ENCODE assay signal across 9 mouse cellular contexts in the genomic region with DNA sequence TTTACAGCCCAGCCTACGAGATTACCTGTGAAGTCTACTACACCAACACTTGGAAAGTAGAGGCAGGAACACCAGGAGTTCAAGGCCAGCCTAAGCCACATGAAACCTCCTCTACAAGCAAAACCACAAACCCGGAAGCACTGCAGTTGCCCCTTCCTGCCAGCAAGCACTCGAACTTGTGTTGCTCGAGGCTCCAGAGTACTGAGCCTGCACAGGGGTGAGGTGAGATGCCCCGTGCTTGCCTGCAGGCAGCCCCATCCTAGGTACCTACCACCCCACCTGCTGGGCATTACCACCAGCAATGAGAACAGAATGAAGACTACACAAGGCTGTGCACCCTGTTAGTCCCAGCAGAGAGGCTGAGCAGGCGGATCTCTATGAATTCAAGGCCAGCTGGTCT. TPM values are rescaled to one million over a fixed set of nuclear protein-coding genes. Genes with fewer than 3 reads are reported as not detected.
DNase-seq lines count a peak whose midpoint lies in the region; ATAC-seq and TF ChIP-seq lines count a peak whose summit lies in the region.
"Had no signal": no experiment of that assay in that cellular context is flagged by ENCODE, and none has a peak within 500 bp of the region (broad histone marks: within the 10 kb centered on the region; RNA-seq: fewer than 3 reads in every experiment).

No protein-coding gene starts in this region.

- TF ChIP-seq RAD21 in MEL (IDR thresholded peaks at IDR 0.05; ENCODE audit: low read depth, low read length): no peak

- peaks cover 55% of the 10 kb centered on the region for H3K36me3 ChIP-seq in intestine, embryonic 14.5 days (ENCODE audit: control insufficient read depth, insufficient read depth, low read length)
- peaks cover 30% of the 10 kb centered on the region for H3K36me3 ChIP-seq in intestine, embryonic 16.5 days (ENCODE audit: control insufficient read depth, insufficient read depth, low read length)
- peaks cover 8 to 26% of the 10 kb centered on the region in 2 experiments for H3K36me3 ChIP-seq in MEL (ENCODE audit: control insufficient read depth in 1 of 2, insufficient read depth in 2 of 2, low read length in 2 of 2)
- peaks cover 49% of the 10 kb centered on the region for H3K36me3 ChIP-seq in hindbrain, embryonic 15.5 days

- 0 out of 2 replicates have a peak overlapping the region, but pooled peaks have one; percentile 5 for H3K9ac ChIP-seq in intestine, embryonic 14.5 days (ENCODE audit: low read length)
- H3K9ac ChIP-seq in intestine, embryonic 16.5 days (ENCODE audit: low read depth, low read length): no peak overlapping the region
- peak overlapping the region; percentile 22 for H3K9ac ChIP-seq in MEL (ENCODE audit: control insufficient read depth, low read depth, low read length, poor library complexity, severe bottlenecking)
- no peak overlapping the region for H3K9ac ChIP-seq in hindbrain, embryonic 15.5 days

- peaks cover 14% of the 10 kb centered on the region for H3K4me1 ChIP-seq in intestine, embryonic 14.5 days (replicated peaks; ENCODE audit: control insufficient read depth, insufficient read depth, low read length)
- H3K4me1 ChIP-seq in intestine, embryonic 16.5 days (ENCODE audit: control insufficient read depth, insufficient read depth, low read length): peaks cover 14% of the 10 kb centered on the region
- H3K4me1 ChIP-seq in MEL (ENCODE audit: control insufficient read depth in 1 of 2, insufficient read depth in 2 of 2, low read length in 2 of 2): peaks cover 2 to 11% of the 10 kb centered on the region in 2 experiments
- H3K4me1 ChIP-seq in hindbrain, embryonic 15.5 days (replicated peaks): peaks cover 27% of the 10 kb centered on the region
- no peaks in the 10 kb centered on the region; the same call in 1 of the 2 replicates for H3K4me1 ChIP-seq in lung, adult 2 months (ENCODE audit: control insufficient read depth, insufficient read depth, low read length)

- no peak for TF ChIP-seq POLR2A in MEL (IDR thresholded peaks at IDR 0.05; ENCODE audit: control insufficient read depth in 1 of 2, insufficient read depth in 1 of 2, low read depth in 1 of 2, low read length in 2 of 2, poor library complexity in 1 of 2)
- no peak for TF ChIP-seq POLR2A in lung, adult 2 months (IDR thresholded peaks at IDR 0.05; ENCODE audit: borderline replicate concordance, extremely low read depth, low read depth, low read length)

- peaks cover 30% of the 10 kb centered on the region for H3K79me2 ChIP-seq in MEL (ENCODE audit: control insufficient read depth, insufficient read depth, low read length, poor library complexity)

- 84% methylated on average over 6 of the region's 6 CpGs for WGBS in intestine, embryonic 14.5 days
- 80% methylated on average over 6 of the region's 6 CpGs for WGBS in intestine, embryonic 16.5 days
- 86% methylated on average over 6 of the region's 6 CpGs for WGBS in hindbrain, embryonic 15.5 days
- 70% methylated on average over 6 of the region's 6 CpGs for WGBS in lung, adult 2 months

- H3K27me3 ChIP-seq in intestine, embryonic 14.5 days (replicated peaks; ENCODE audit: control insufficient read depth, insufficient read depth, low read length): no peaks in the 10 kb centered on the region
- no peaks in the 10 kb centered on the region for H3K27me3 ChIP-seq in intestine, embryonic 16.5 days (replicated peaks; ENCODE audit: control insufficient read depth, insufficient read depth, low read length)
- H3K27me3 ChIP-seq in MEL (ENCODE audit: control insufficient read depth in 1 of 2, insufficient read depth in 2 of 2, low read length in 2 of 2): peaks cover 5 to 6% of the 10 kb centered on the region in 2 experiments; a peak in 2 of 4 replicates
- H3K27me3 ChIP-seq in hindbrain, embryonic 15.5 days: no peaks in the 10 kb centered on the region

- H3K9me3 ChIP-seq in intestine, embryonic 14.5 days (ENCODE audit: control insufficient read depth, low read length): no peaks in the 10 kb centered on the region
- no peaks in the 10 kb centered on the region for H3K9me3 ChIP-seq in intestine, embryonic 16.5 days (ENCODE audit: control insufficient read depth, low read length)
- H3K9me3 ChIP-seq in MEL (replicated peaks; ENCODE audit: insufficient read depth, low read length): no peaks in the 10 kb centered on the region
- H3K9me3 ChIP-seq in hindbrain, embryonic 15.5 days: no peaks in the 10 kb centered on the region

- H3K27ac ChIP-seq in intestine, embryonic 14.5 days (ENCODE audit: low read depth): no peak overlapping the region
- H3K27ac ChIP-seq in intestine, embryonic 16.5 days (ENCODE audit: low read length): no peak overlapping the region
- H3K27ac ChIP-seq in MEL (ENCODE audit: control insufficient read depth, low read depth, low read length): no peak overlapping the region
- no peak overlapping the region for H3K27ac ChIP-seq in hindbrain, embryonic 15.5 days (replicated peaks)

- no peak for TF ChIP-seq CTCF in MEL (IDR thresholded peaks at IDR 0.05 in 2 of 3, conservative IDR thresholded peaks at IDR 0.05 in 1 of 3; ENCODE audit: control insufficient read depth in 1 of 3, insufficient read depth in 1 of 3, low read depth in 2 of 3, low read length in 3 of 3, poor library complexity in 1 of 3, severe bottlenecking in 1 of 3)
- TF ChIP-seq CTCF in lung, adult 2 months (IDR thresholded peaks at IDR 0.05; ENCODE audit: insufficient read depth, low read length): no peak

- TF ChIP-seq EP300 in MEL (IDR thresholded peaks at IDR 0.05; ENCODE audit: low read depth in 1 of 2, low read length in 2 of 2): no peak

- ATAC-seq in intestine, embryonic 14.5 days (replicated peaks; ENCODE audit: low FRiP score, low TSS enrichment, low read depth): no peak
- no peak for ATAC-seq in intestine, embryonic 16.5 days
- no peak for ATAC-seq in hindbrain, embryonic 15.5 days (ENCODE audit: low FRiP score, low read depth)
- ATAC-seq in inflammation-experienced regulatory T-cells, adult 6 months: no peak

- H3K4me3 ChIP-seq in intestine, embryonic 14.5 days (ENCODE audit: low read depth, low read length): no peak overlapping the region
- no peak overlapping the region for H3K4me3 ChIP-seq in intestine, embryonic 16.5 days (ENCODE audit: low read length)
- peak overlapping the region in 1 of 2 experiments; percentile 10; a peak in 1 of 4 replicates for H3K4me3 ChIP-seq in MEL (ENCODE audit: control insufficient read depth in 1 of 2, insufficient read depth in 1 of 2, low read depth in 2 of 2, low read length in 2 of 2)
- H3K4me3 ChIP-seq in hindbrain, embryonic 15.5 days: 0 out of 2 replicates have a peak overlapping the region, but pooled peaks have one; percentile 92
- H3K4me3 ChIP-seq in lung, adult 2 months (replicated peaks; ENCODE audit: extremely low read depth, low read depth, low read length): no peak overlapping the region

- DNase-seq in intestine, embryonic 14.5 days (ENCODE audit: low spot score): no peak
- DNase-seq in MEL (ENCODE audit: low read depth, low spot score): no peak
- peak; percentile 56 for DNase-seq in naive thymus-derived CD4-positive, alpha-beta T cell, adult 2 months (ENCODE audit: low read depth)
- DNase-seq in yolk sac, embryonic 10.5 days (ENCODE audit: low spot score): no peak
- no peak for DNase-seq in lung, adult 2 months
- DNase-seq: gastrocnemius, postnatal 14 days had no signal

- H3K4me2 ChIP-seq in intestine, embryonic 14.5 days (ENCODE audit: low read length): peak overlapping the region; percentile 73; the same call in 1 of the 2 replicates
- no peak overlapping the region for H3K4me2 ChIP-seq in intestine, embryonic 16.5 days (ENCODE audit: low read depth, low read length)
- H3K4me2 ChIP-seq in hindbrain, embryonic 15.5 days: peak overlapping the region; percentile 95

RNA-seq across cellular contexts. Expression of gene Eif4a3, which starts 1.9 kb away (rescaled TPM):
- polyA plus RNA-seq in intestine, embryonic 14.5 days (2014; fragmentation: Nextera tagmentation; extraction: Ambion mirVana): 376 and 385 TPM in 2 replicates
- polyA plus RNA-seq in intestine, embryonic 16.5 days (2015; fragmentation: Nextera tagmentation; extraction: Ambion mirVana): 306 and 335 TPM in 2 replicates
- 509 and 608 TPM in 2 replicates for total RNA-seq in MEL (2012; rRNA removed)
- 100 to 1,000 TPM; 427 to 521 TPM for polyA plus RNA-seq in MEL (2012; ENCODE audit: insufficient read depth in 1 of 2, insufficient read length in 2 of 2, low read depth in 1 of 2, low replicate concordance in 2 of 2, missing spikeins in 1 of 2)
- polyA plus RNA-seq in hindbrain, embryonic 15.5 days (2015; fragmentation: Nextera tagmentation; extraction: Ambion mirVana): 242 and 250 TPM in 2 replicates
- 79.7 and 87.9 TPM in 2 replicates for polyA plus RNA-seq in lung, adult 2 months (2012; rRNA removed)
- 100 to 1,000 TPM; 180 to 214 (median 192) TPM for polyA plus RNA-seq in inflammation-experienced regulatory T-cells, adult 6 months (2017; shearing (Covaris generic))

RNA-seq across cellular contexts. Expression of gene Card14, which starts 9.6 kb away (rescaled TPM):
- polyA plus RNA-seq in intestine, embryonic 14.5 days (2014; fragmentation: Nextera tagmentation; extraction: Ambion mirVana): 2.8 and 3.2 TPM in 2 replicates
- polyA plus RNA-seq in intestine, embryonic 16.5 days (2015; fragmentation: Nextera tagmentation; extraction: Ambion mirVana): 8.5 and 10.5 TPM in 2 replicates
- not detected in 2 replicates for total RNA-seq in MEL (2012; rRNA removed)
- not detected for polyA plus RNA-seq in MEL (2012; ENCODE audit: insufficient read depth in 1 of 2, insufficient read length in 2 of 2, low read depth in 1 of 2, low replicate concordance in 2 of 2, missing spikeins in 1 of 2)
- 0.36 and 0.58 TPM in 2 replicates for polyA plus RNA-seq in hindbrain, embryonic 15.5 days (2015; fragmentation: Nextera tagmentation; extraction: Ambion mirVana)
- polyA plus RNA-seq in lung, adult 2 months (2012; rRNA removed): 0.07 and 0.84 TPM in 2 replicates
- polyA plus RNA-seq in inflammation-experienced regulatory T-cells, adult 6 months (2017; shearing (Covaris generic)): not detected

RNA-seq across cellular contexts. Expression of gene Gaa, which starts 30.3 kb away (rescaled TPM):
- 57.3 and 62.3 TPM in 2 replicates for polyA plus RNA-seq in intestine, embryonic 14.5 days (2014; fragmentation: Nextera tagmentation; extraction: Ambion mirVana)
- polyA plus RNA-seq in intestine, embryonic 16.5 days (2015; fragmentation: Nextera tagmentation; extraction: Ambion mirVana): 90.5 and 99.0 TPM in 2 replicates
- 51.4 and 54.1 TPM in 2 replicates for total RNA-seq in MEL (2012; rRNA removed)
- polyA plus RNA-seq in MEL (2012; ENCODE audit: insufficient read depth in 1 of 2, insufficient read length in 2 of 2, low read depth in 1 of 2, low replicate concordance in 2 of 2, missing spikeins in 1 of 2): 10 to 100 TPM in 1 of 2 experiments, not detected in 1; 85.6 TPM
- 95.1 and 105 TPM in 2 replicates for polyA plus RNA-seq in hindbrain, embryonic 15.5 days (2015; fragmentation: Nextera tagmentation; extraction: Ambion mirVana)
- polyA plus RNA-seq in lung, adult 2 months (2012; rRNA removed): 188 and 192 TPM in 2 replicates
- polyA plus RNA-seq in inflammation-experienced regulatory T-cells, adult 6 months (2017; shearing (Covaris generic)): 10 to 100 TPM in 2 of 3 experiments, 1 to 10 TPM in 1; 9.2 to 13.4 (median 11.8) TPM

RNA-seq across cellular contexts. Expression of gene Sgsh, which starts 57.3 kb away (rescaled TPM):
- 7.5 and 7.9 TPM in 2 replicates for polyA plus RNA-seq in intestine, embryonic 14.5 days (2014; fragmentation: Nextera tagmentation; extraction: Ambion mirVana)
- polyA plus RNA-seq in intestine, embryonic 16.5 days (2015; fragmentation: Nextera tagmentation; extraction: Ambion mirVana): 8.2 and 8.3 TPM in 2 replicates
- total RNA-seq in MEL (2012; rRNA removed): 0.12 TPM in 1 of 2 replicates, not detected in the other
- under 1 TPM in 1 of 2 experiments, not detected in 1; 0.25 TPM for polyA plus RNA-seq in MEL (2012; ENCODE audit: insufficient read depth in 1 of 2, insufficient read length in 2 of 2, low read depth in 1 of 2, low replicate concordance in 2 of 2, missing spikeins in 1 of 2)
- 4.4 and 5.3 TPM in 2 replicates for polyA plus RNA-seq in hindbrain, embryonic 15.5 days (2015; fragmentation: Nextera tagmentation; extraction: Ambion mirVana)
- 63.2 and 66.5 TPM in 2 replicates for polyA plus RNA-seq in lung, adult 2 months (2012; rRNA removed)
- 10 to 100 TPM in 2 of 3 experiments, 1 to 10 TPM in 1; 7.9 to 16.6 (median 11.9) TPM for polyA plus RNA-seq in inflammation-experienced regulatory T-cells, adult 6 months (2017; shearing (Covaris generic))

RNA-seq across cellular contexts. Expression of gene Slc26a11, which starts 57.4 kb away (rescaled TPM):
- polyA plus RNA-seq in intestine, embryonic 14.5 days (2014; fragmentation: Nextera tagmentation; extraction: Ambion mirVana): 8.4 and 9.9 TPM in 2 replicates
- polyA plus RNA-seq in intestine, embryonic 16.5 days (2015; fragmentation: Nextera tagmentation; extraction: Ambion mirVana): 9.0 and 10.5 TPM in 2 replicates
- not detected in 2 replicates for total RNA-seq in MEL (2012; rRNA removed)
- polyA plus RNA-seq in MEL (2012; ENCODE audit: insufficient read depth in 1 of 2, insufficient read length in 2 of 2, low read depth in 1 of 2, low replicate concordance in 2 of 2, missing spikeins in 1 of 2): under 1 TPM in 1 of 2 experiments, not detected in 1; 0.04 TPM
- polyA plus RNA-seq in hindbrain, embryonic 15.5 days (2015; fragmentation: Nextera tagmentation; extraction: Ambion mirVana): 5.9 and 7.6 TPM in 2 replicates
- 25.7 and 28.0 TPM in 2 replicates for polyA plus RNA-seq in lung, adult 2 months (2012; rRNA removed)
- polyA plus RNA-seq in inflammation-experienced regulatory T-cells, adult 6 months (2017; shearing (Covaris generic)): 10 to 100 TPM; 13.3 to 31.3 (median 23.4) TPM

Comparison
In these comparisons a context has a peak if more than half of its experiments do, and no peak if none do; other contexts are left out.
1. H3K9ac ChIP-seq: peak in intestine, embryonic 14.5 days (single experiment) and MEL (single experiment); none in intestine, embryonic 16.5 days (single experiment) and hindbrain, embryonic 15.5 days (single experiment).